Mouse (Mus musculus) CD4-positive, CD25-positive, alpha-beta regulatory T cell (primary cell): ENCODE data around the gene Olfr67. TPM values are rescaled to one million over a fixed set of nuclear protein-coding genes. Genes with fewer than 3 reads are reported as not detected.

Source experiments
- polyA plus RNA-seq: library from polyadenylated mRNA; unstranded; fragments of 100-300 nt; shearing (Covaris generic); gene quantifications from one replicate; pipeline ENCODE4 v1.2.1, GENCODE M21; 2017

Gene Olfr67
- polyA plus RNA-seq: 0.05 TPM

DNA sequence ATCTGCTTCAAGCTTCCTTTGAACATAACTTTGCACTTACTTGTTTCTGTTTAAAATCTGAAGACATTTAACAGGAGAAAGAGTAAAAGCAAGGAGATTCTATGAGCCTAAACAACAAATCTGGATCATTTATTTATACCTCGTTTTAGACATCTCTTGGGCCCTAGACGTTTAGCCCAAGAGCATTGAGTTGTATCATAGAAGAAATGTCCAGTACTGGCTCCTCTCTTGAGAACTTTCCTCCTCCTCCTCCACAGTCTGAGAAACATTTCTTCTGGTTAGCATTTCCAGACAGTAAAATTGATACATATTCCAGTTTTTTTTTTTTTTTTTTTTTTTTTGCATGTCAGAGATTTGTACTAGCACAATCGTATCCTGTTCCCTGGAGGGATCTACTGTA, at the start of gene Olfr67:
Gene Olfr67, minus strand, starts transcription at position 101 of the 400 bp plus-strand sequence.

DNA sequence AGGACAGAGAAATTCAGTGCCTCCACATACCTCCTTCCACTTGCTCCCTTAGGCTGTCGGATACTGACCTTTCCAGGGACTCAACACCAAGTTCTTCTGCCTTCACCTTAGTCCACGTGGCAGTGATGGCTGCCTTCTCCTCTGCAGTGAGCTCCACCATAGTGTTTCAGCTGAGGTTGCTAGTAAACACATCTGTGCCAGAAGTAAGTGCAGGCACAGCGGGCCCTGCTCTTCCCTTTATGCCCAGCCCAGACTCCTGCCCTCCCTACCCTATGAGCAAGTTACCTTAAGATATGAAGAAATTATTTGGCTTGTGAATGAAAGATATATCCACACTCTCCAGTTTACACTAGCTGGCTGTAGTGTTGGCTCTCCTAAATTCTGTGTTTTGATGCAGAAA, 48.6 kb upstream of the Olfr67 start, which contains the start of gene Hbb-bh2:
Gene Hbb-bh2, minus strand, starts transcription at position 253 of the 400 bp plus-strand sequence.

GRCm38 (mm10) chr7:103827808-103828207, 36.2 kb upstream of the Olfr67 start, which contains the start of gene Hbb-bs:
TSS of gene Hbb-bs (minus strand) at chr7:103828096.

DNA sequence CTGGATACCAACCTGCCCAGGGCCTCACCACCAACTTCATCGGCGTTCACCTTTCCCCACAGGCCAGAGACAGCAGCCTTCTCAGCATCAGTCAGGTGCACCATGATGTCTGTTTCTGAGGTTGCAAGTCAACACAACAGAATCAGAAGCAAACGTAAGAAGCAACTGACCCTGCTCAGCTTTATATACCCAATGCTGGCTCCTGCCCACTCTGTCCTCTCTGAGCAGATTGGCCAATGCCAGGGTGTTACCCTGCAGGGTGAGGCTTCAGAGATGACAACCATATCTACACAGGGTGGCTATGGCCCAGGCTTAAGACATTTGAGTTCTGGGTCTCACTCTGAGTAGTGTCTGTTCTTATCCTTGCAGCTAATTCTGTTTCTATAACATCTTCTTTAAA, 22.1 kb upstream of the Olfr67 start, which contains the start of gene Hbb-bt:
Gene Hbb-bt, minus strand, starts transcription at position 231 of the 400 bp plus-strand sequence.

DNA sequence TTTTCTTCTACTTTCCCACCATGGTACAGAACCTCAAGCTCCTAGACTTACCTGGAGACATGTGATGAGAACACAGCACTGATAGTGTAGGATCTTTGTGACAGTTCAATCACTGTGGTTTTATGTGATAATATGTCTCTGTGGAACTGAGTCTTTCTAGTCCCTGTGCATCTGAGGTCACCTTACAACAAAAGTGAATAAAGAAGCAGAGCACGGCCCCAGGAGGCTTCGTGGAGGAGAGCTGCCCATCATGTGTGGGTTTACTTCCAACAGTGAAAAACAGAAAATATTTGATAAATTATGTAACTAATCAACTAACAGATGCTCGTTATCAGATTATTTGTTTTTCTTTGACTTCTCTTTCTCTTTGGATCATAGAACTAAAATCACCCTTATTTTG, 12.0 kb downstream of the Olfr67 start, which contains the start of gene Olfr68:
Gene Olfr68, minus strand, starts transcription at position 101 of the 400 bp plus-strand sequence.

DNA sequence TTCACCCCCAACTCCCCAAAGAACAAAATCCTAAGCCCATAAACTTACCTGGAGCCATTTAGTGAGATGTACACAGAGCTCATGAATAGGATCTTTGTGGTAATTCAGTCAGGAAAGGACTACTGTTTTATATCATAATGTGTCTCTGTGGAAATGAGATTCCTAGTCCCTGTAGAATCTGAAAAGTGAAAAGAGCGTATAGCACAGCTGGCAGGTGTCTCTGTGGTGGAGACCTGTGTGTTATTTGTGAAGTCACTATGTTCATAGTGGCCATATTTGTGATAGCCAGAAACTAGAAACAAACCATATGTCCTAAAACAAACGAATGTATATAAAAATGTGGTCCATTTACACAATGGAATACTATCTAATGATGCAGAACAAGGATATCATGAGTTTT, 20.1 kb downstream of the Olfr67 start, which contains the start of gene Olfr69:
Gene Olfr69, minus strand, starts transcription at position 101 of the 400 bp plus-strand sequence.

DNA sequence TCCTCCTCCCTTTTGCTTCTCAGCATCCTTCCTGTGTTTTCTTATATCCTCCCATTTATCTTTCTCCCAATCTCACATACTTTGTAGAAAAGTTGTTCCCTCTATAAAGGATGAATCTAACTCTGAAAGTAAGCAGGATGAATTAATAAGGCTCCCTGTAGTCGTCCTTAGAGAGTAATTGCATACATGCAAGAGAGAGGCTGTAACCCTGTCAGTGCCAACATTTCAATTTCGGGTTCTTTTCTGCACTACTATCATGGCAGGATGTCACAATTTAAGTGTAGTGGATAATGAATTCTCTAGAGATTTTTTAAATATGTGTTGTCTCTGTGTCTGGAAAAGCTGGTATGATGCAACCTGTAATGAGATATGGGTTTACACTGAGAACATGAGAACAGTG, 34.4 kb downstream of the Olfr67 start, which contains the start of gene Olfr630:
Gene Olfr630, minus strand, starts transcription at position 101 of the 400 bp plus-strand sequence.

DNA sequence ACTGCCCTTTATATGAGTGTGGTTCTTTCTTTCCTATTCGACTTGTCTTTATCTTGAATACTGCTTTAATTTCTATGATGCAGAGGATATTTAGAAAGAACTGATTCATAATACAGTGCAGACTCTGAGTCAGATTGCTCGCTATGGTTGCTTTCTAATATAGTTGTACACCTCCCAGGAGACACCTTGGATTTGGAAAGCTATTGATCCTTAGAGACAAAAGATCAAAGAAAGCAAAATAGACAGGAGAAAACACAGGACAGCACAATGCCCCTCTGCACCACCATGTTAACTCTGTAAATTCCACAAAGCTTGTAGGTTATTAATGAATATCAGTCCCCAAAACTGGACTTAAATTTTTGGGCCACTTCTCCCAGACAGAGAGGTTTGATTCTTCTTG, 46.8 kb downstream of the Olfr67 start, which contains the start of gene Olfr629:
Gene Olfr629, minus strand, starts transcription at position 101 of the 400 bp plus-strand sequence.

Other genes starting within 250 kb of the Olfr67 start
- not detected for gene Olfr612, start 249.1 kb downstream of the Olfr67 start, polyA plus RNA-seq
- not detected for gene Olfr613, start 243.7 kb downstream of the Olfr67 start, polyA plus RNA-seq
- gene Olfr615, start 235.7 kb downstream of the Olfr67 start, polyA plus RNA-seq: not detected
- gene Olfr616, start 222.7 kb downstream of the Olfr67 start, polyA plus RNA-seq: not detected
- gene Olfr617, start 218.8 kb downstream of the Olfr67 start, polyA plus RNA-seq: not detected
- not detected for gene Olfr618, start 201.7 kb downstream of the Olfr67 start, polyA plus RNA-seq
- not detected for gene Olfr619, start 191.2 kb downstream of the Olfr67 start, polyA plus RNA-seq
- 0.11 TPM for gene Olfr620, start 179.3 kb downstream of the Olfr67 start, polyA plus RNA-seq
- gene Olfr622, start 149.1 kb downstream of the Olfr67 start, polyA plus RNA-seq: not detected
- not detected for gene Olfr623, start 128.1 kb downstream of the Olfr67 start, polyA plus RNA-seq
- gene Olfr624, start 120.6 kb downstream of the Olfr67 start, polyA plus RNA-seq: 0.02 TPM
- not detected for gene Olfr625-ps1, start 109.1 kb downstream of the Olfr67 start, polyA plus RNA-seq
- not detected for gene Olfr243, start 77.2 kb downstream of the Olfr67 start, polyA plus RNA-seq
- not detected for gene Olfr628, start 61.4 kb downstream of the Olfr67 start, polyA plus RNA-seq
- gene Olfr629, start 46.9 kb downstream of the Olfr67 start, polyA plus RNA-seq: not detected
- not detected for gene Olfr630, start 34.5 kb downstream of the Olfr67 start, polyA plus RNA-seq
- gene Olfr69, start 20.2 kb downstream of the Olfr67 start, polyA plus RNA-seq: 0.08 TPM
- gene Olfr68, start 12.1 kb downstream of the Olfr67 start, polyA plus RNA-seq: not detected
- gene Hbb-bt, start 22.2 kb upstream of the Olfr67 start, polyA plus RNA-seq: 32.1 TPM
- gene Hbb-bs, start 36.3 kb upstream of the Olfr67 start, polyA plus RNA-seq: 155 TPM
- gene Hbb-bh2, start 48.7 kb upstream of the Olfr67 start, polyA plus RNA-seq: not detected
- gene Hbb-bh1, start 51.3 kb upstream of the Olfr67 start, polyA plus RNA-seq: not detected
- gene Hbb-y, start 61.4 kb upstream of the Olfr67 start, polyA plus RNA-seq: not detected
- not detected for gene Olfr66, start 94.4 kb upstream of the Olfr67 start, polyA plus RNA-seq
- gene Olfr64, start 102.7 kb upstream of the Olfr67 start, polyA plus RNA-seq: 0.07 TPM
- gene Olfr65, start 111.7 kb upstream of the Olfr67 start, polyA plus RNA-seq: not detected
- not detected for gene Olfr631, start 137.0 kb upstream of the Olfr67 start, polyA plus RNA-seq
- gene Olfr632, start 142.5 kb upstream of the Olfr67 start, polyA plus RNA-seq: not detected
- gene Olfr633, start 152.6 kb upstream of the Olfr67 start, polyA plus RNA-seq: not detected
- gene Olfr635, start 179.3 kb upstream of the Olfr67 start, polyA plus RNA-seq: 0.02 TPM
- not detected for gene Olfr638, start 206.9 kb upstream of the Olfr67 start, polyA plus RNA-seq
- 0.02 TPM for gene Olfr639, start 225.5 kb upstream of the Olfr67 start, polyA plus RNA-seq
- not detected for gene Olfr640, start 233.8 kb upstream of the Olfr67 start, polyA plus RNA-seq
- gene Olfr641, start 243.6 kb upstream of the Olfr67 start, polyA plus RNA-seq: not detected